Mouse (Mus musculus) layer of hippocampus, adult 11-12 months (tissue): ENCODE data around the gene Pou3f3.
A peak's percentile ranks its signal among the peaks of the same experiment; 100 is the strongest.

Experiments used
- DNase-seq: peaks from one replicate; pipeline ENCODE4 v3.0.0; 2022; ENCODE audit warnings: low spot score

Pou3f3 gene

DNA sequence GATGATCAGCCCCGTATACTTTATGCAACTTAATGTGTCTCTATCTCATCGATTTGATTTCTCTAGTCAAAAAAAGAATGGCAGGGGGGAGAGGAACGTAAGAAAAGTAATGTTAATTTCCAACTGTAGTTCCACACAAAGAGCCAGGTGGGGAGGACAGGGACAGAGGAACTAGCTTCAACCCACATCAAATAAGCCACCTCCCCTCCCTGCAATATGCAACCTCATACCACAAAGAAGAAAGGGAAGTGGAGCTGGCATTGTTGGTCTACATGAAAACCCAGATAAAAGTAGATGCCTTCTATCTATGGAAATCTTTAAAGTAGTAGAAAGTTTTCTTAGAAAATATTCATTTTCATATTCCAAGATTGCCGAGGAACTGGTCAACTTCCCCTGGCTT lies 14.7 kb downstream of the Pou3f3 start:
- no peak for DNase-seq

DNA sequence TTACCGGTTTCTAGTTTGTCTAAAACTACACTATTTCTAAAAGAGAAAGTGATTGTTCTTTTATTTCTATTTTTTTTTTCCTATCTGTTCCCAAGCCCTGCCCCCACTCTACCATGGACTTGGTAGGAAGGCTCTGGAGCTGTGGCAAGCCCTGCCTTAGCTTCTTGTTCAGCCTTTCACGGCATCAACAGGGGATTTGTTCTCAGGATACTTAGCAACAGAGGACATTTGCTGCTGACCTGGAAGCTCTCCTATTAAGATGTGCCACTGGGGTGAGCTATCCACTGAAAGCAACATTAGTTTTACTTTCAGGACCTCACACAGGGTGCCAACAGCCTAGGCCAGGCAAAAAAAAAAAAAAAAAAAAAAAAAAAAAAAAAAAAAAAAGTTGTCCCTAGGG lies 15.4 kb downstream of the Pou3f3 start:
- peak; percentile 29 for DNase-seq

DNA sequence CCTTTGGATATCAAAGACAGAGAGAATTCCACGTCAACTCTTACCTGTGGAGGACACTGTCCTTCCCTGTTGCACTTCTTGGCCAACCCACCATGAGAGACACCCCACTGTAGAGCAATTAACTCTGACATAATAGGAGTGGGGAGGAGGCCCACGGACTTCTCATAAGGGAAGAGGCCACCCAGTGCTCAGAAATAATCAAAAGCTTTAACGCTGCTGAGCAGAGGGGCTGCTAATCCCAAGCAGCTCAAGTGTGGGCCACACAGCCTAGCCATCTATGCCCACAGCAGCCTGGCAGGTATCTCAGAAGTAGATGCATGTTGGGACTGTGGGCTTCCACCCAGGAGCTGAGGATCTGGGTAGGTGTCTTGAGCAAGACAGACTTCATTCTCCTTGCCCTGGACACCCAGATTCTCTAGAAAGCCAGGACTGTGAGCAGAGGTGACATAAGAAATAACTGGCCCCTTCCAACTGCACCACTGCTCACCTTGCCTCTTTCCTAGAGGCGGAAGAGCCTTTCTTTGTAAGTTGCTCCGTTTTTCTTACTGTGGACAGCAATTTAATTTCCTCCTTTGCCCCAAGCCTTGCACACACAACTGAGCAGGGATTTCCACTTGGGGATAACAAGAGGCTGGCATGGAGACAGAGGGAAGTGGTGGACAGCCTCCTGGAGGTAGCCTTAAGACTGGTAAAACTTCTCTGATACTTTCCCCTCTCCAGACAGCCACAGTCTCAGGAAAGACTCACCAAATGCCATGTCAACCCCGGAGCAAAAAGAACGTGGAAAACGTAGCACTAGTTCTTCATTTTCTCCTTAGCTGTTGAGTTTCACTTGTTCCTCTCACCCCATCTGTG lies 16.1 kb downstream of the Pou3f3 start:
- no peak for DNase-seq

DNA sequence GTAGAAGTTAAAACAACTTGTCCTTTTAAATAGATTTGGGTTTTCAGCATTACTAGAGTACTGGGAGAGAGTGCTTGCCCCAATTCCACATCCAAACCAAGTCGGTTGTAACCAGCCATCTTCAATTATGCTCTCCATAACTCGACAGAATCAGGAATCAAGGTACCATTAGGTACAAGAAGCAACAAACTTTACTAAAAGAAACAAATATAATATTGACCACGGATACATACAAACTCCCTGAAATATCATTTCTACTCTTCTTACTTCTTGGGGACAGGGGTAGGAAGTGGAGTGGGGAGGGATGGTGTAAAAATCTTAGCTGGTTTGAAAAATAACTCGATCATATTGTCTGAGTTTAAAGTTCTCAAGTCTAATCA lies 16.7 kb downstream of the Pou3f3 start:
- DNase-seq = no peak

DNA sequence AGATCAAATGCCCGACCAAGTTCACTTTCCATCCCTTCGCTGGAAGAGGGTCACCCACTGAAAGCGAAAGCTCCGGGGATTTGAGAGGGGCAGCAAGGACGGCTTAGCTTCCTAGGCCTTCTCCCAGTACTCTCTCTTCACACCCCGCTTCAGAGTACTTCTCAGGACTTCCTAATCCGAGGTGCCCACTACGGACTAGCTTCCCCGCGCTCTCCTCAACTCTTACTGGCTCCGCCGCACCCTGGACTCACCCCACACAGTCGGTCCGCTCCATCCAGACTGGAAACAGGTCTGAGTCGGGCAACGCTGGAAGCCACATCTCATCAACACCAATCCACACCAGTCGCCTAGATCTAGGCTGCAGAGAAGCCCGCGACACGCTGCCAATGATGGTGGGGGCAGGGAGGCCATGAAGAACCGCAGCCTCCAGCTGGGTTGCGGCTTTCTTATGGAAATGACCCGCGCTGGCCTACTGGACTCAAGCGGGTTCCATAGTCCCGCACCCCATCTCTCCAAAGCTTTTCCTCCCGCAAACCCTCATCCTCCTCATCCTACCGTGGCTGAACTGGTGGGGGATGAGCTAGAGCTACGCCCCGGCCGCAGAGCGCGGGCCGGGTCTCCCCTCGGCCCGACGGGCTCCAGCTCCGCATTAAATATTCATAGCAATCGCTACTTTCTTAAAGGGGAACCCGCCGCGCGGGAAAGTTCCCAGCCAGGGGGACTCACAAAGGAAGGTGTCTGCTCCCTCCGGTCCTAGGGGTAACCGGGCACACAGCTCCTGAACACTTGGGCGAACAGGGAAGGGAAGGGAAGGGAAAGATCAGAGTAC lies 17.8 kb downstream of the Pou3f3 start:
- peak; percentile 38 for DNase-seq

- peak; percentile 80 for DNase-seq
Measured at GRCm38 (mm10) chr1:42714016-42714931, 18.7 kb downstream of the Pou3f3 start.

GRCm38 (mm10) chr1:42718549-42718948 lies 23.0 kb downstream of the Pou3f3 start:
- no peak for DNase-seq

DNA sequence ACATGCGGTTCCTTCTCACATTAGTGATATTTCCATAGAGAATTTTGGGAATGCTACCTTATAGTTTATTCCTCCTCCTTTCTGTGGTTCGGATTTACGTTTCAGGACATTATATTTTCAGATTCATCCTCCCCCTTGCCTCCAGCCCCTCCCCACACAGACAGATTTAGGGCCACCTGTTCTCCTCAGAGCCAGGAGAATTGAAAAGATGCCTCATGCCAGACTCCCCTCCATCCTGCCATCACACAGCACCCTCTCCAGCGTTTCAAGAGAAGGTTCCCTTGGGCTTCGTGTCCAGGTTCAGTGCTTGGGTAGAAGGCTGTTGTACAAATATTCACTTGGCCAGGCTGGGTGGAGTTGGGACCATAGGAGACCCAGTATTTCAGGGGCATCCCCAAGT lies 25.8 kb downstream of the Pou3f3 start:
- no peak for DNase-seq

DNA sequence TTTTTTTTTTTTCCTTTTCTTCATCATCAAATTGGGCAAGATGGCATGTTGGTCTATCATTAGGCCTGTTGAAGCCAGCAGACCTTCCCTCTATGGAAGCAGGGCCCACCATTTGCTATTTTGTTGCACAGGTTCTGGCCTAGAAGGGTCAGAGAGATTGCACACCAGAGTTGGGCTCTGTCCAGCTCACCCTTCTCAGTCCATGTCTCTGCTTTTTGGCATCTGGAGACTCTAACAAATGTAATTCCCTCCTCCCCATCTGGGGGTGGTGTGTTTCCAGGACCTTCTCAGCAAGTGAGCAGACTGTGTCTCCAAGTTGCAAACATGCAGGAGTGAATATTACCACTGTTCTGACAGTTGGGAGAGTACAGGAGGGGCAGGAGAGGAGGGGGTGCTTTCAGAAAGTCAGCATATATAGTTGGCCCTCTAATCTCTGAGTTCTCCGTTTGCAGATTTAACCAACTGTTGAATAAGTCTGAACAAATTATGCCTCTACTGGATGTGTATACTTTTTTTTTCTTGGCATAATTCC lies 28.3 kb downstream of the Pou3f3 start:
- no peak for DNase-seq

GRCm38 (mm10) chr1:42724881-42725280 lies 29.3 kb downstream of the Pou3f3 start:
- no peak for DNase-seq

DNA sequence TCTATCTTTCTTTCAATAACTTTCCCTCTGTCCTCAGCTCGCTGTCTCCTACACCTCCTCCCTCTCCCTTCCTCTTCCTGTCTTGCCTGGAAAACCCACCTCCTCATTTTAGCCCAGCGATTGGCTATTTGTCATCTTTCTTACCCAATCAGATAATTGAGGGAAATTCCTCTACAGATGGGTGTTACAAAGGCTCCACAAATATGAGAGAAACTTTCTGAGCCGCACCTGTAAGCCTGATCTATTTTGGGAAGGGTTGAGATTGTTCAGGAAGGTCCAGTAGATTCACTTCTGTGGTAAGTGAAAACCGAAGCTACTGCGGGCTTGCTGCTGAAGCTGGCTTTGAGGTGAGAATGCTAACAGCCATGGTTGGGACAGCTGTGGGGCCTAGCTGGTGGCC lies 31.6 kb downstream of the Pou3f3 start:
- no peak for DNase-seq

- no peak for DNase-seq
Measured at GRCm38 (mm10) chr1:42727676-42728075, 32.1 kb downstream of the Pou3f3 start.

DNA sequence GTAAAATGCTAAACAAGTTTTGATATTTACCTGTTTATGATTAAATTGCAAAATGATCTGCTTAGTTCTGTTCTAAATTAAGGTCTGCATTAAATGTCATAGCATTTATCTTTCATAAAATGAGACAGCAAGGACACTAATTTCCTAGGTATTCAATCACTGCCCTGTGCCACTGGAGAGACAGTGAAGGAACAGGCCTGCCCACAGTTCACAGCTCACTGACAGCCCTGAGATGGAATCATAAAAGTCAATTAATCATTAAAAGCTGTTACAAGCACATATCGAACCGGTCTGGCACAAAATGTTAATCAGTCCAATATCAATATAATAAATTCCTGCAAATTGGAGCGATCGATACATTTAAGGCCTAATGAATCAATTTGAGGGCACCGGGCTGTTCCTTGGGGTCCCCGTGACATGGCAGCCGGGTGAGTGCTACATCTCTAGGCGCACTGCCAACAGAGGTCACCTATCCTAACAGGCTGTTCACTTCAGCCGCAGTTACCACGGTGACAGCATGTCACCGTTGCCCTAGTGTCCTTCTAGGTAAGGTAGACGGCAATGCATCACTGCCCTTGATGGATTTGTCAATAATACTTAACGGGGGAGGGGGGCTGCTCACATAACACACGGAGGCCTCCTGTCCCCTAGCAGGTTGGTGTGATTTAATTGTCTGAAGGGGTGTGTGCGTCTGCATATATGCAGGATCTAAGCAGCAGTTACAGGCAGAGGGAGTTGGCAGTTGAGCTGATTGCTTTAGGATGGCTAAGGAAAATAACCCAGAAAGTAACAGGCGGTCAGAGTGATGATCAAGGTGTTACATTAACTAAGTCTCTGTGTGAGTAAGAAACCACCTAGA lies 46.0 kb downstream of the Pou3f3 start:
- no peak for DNase-seq

DNA sequence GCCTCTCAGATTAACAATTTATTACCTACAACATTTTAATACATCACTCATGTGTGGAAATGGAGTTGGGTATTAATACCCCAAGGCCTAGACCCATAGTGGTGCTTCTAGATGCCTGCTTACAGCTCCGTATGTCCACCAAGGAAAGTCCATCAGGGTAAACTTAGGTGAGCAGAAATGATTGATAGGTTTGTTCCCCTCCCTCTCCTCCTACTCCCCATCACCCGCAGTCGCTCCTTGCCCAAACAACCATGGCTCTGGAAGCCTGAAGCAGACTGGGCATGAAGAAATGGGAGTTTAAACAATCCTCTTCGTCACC lies 46.6 kb downstream of the Pou3f3 start:
- no peak for DNase-seq

GRCm38 (mm10) chr1:42745047-42745446 lies 49.5 kb downstream of the Pou3f3 start:
- DNase-seq = no peak

DNA sequence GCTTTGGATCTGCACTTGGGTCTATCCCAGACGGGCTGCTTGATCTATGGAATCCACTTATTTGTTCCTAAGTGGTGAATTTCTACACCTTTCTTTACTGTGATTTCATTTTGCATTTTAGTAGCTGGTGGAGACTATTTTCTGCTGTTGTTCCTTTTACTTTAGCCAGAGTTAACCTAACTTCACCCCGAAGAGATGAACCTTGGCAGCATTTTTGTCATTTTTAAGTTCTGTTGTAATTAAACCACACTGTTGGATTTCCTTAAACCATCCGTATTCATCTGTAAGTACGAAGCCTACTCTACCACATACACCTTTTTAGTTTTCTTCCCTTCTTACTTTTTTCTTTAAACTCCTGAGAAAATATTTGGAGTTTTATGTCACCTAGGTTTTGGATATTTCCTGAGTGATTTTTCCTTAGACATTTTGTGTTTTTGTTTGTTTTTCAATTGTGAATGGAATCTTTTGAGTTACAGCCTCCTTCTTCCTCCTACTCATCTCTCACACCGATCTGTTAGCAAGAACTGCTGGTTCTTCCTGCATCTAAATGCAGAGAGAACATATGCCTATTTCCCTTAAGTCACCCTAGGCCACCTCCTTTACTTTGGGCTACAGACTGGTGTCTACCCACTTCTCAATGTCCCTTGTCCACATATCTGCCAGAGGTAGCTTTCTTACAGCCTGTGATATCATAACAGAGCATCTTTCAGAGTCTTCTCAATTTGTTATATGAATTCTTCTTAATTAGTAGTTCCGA lies 54.1 kb downstream of the Pou3f3 start:
- no peak for DNase-seq
